Mouse (Mus musculus): Measurements from ENCODE around the gene Rhbdf1.

DNA sequence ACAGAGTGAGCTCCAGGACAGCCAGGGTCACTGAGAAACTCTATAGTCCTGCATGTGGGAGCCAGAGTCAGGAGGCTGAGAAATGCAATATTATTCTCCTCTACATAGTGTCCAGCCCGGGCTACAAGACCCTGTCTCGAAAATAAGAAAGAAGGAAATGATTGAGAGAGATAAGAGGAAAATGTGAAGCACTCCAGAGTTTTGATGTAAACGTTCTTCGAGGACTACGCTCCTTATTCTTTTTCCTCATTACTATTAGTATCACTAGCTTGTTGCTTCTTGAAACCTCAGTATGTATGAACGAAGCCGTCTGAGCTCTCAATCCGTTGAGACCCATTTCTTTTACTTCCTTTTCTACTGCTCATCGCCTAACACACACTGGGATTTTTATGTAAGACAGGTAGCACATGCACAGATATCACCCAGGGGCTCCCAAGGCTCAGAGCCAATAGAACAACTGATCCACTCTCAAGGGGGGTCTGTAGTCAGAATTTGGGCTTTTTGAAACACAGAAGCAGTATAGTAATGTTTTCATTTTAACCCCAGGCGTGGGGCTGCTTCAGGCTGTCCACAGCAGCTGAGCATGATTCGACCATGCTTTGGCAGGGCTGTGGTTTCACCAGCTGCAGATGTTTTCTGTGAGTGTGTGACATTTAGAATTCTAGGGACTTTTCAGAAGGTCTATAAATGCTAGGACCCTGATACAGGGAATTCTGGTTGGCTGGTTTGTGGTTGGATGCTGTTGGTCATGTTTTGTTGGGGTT is 20.0 kb downstream of the Rhbdf1 start:
- TF ChIP-seq POLR2A (IDR thresholded peaks at IDR 0.05; ENCODE audit: borderline replicate concordance, extremely low read depth, insufficient read depth, insufficient read length, poor library complexity, severe bottlenecking) (no peak), CTCF (IDR thresholded peaks at IDR 0.05; ENCODE audit: borderline replicate concordance, extremely low read depth, insufficient read depth, insufficient read length) (no peak)

Data from brain, embryonic 14.5 days (tissue).